Mouse (Mus musculus) gastrocnemius, postnatal 14 days (tissue): ENCODE data around the gene Gfi1. TPM values are rescaled to one million over a fixed set of nuclear protein-coding genes. Genes with fewer than 3 reads are reported as not detected.

Source experiments
- DNase-seq: peaks from one replicate; pipeline ENCODE4 v3.0.0; 2021; ENCODE audit warnings: mixed read lengths
- intact Hi-C: fragments of 180-260 bp; cut with DNase I; formaldehyde crosslinking; loops from one replicate; pipeline ENCODE4 v1.15.1; 2025; ENCODE audit warnings: low total_unique reads
- total RNA-seq, 2 experiments: library from RNA; stranded (reverse); gene quantifications; 2 replicates each; pipeline ENCODE4 v1.2.3; 2021

The Gfi1 gene
- total RNA-seq, 2 experiments from 2014 or later, result not detected

GRCm38 (mm10) chr5:107723541-107724511, 2.0 kb downstream of the Gfi1 start:
- intact Hi-C loops, result no loop called here
- peak; percentile 6 for DNase-seq

DNA sequence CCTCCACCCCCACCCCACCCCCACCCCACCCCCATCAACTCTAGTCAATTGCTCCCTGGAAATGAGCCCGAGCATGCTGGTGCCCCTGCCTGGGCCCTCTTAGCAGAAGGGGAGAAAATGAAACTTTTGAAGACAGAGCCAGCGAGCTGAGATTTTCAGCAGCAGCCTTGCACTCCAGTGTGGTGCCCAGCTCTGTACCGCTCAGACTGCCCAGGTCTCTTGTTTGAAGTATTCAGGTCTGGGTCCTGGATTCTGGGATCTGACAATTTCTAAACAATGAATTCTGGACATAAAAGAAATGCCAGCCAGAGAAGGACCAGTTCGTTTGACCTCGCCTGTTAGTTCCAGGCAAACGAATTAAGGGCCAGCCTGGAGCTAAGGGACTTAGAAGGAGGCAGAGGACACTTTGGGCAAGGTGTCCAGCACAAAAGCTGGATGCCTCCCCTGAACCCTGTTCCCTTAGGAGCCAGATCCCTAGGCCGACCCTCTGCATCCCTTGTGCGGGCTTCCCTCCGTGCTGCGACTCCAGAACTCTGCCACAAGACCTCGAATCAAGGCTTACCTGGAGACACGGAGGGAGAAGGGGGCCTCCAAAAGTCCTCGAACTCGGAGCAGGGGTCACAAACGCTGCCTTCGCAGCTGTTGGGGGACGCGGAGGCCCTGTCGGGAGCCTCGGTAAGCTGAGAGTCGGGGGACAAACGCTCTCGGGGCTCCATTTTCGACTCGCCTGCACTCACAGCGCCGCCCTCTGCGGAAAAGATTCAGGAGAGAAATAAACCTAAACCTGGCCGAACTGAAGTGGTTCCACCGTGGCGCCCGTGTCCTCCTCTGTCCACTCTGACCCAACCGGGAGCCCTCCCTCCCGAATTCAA, 2.9 kb downstream of the Gfi1 start:
- no peak for DNase-seq
- intact Hi-C loops, result no loop called here

- DNase-seq, result no peak
- intact Hi-C loops, result no loop called here
Measured at GRCm38 (mm10) chr5:107721638-107722011, 4.2 kb downstream of the Gfi1 start.

- intact Hi-C loops, result no loop called here
- no peak for DNase-seq
Measured at GRCm38 (mm10) chr5:107720991-107721637, 4.7 kb downstream of the Gfi1 start.

GRCm38 (mm10) chr5:107720511-107720910, 5.3 kb downstream of the Gfi1 start:
- DNase-seq, result no peak
- intact Hi-C loops, result no loop called here

DNA sequence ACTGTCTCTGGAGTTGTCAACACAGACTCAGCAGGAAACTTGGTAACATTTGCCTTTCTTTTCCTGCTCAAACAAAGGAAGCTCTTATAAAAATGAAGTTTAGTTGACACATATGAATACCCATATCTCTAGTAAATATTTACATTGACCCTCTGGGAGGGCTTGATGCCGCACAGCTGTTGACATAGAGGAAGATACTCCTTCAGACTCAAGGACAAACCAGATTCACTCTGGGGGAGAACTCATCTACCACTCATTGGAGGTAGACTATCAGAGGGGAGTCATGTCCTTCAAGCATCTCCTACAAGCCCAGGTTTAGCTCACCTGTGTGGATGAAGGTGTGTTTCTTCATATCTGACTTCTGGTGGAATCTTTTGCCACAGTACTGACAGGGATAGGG, 6.0 kb downstream of the Gfi1 start:
- no peak for DNase-seq
- intact Hi-C loops, result no loop called here

- no peak for DNase-seq
- intact Hi-C loops, result no loop called here
Measured at GRCm38 (mm10) chr5:107719209-107719608, 6.6 kb downstream of the Gfi1 start.

GRCm38 (mm10) chr5:107717871-107718361, 7.9 kb downstream of the Gfi1 start:
- intact Hi-C loops, result no loop called here
- no peak for DNase-seq

DNA sequence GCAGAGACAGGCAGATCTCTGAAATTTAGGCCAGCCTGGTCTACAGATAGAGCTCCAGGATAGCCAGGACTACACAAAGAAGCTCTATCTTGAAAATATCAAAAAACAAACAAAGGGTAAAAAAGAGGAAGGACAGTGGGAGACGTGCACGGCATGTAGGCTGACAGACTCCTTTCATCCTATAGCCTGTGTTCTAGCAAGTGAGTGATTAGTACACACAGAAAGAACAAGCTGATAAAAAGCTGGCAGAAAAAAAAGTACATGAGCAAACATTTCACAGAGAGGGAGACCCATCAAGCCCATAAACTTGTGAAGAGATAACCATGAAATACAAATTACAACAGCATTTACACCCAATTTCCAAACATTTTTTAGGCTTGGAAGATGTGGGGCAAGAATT, 14.1 kb downstream of the Gfi1 start:
- DNase-seq, result no peak
- intact Hi-C loops, result no loop called here

DNA sequence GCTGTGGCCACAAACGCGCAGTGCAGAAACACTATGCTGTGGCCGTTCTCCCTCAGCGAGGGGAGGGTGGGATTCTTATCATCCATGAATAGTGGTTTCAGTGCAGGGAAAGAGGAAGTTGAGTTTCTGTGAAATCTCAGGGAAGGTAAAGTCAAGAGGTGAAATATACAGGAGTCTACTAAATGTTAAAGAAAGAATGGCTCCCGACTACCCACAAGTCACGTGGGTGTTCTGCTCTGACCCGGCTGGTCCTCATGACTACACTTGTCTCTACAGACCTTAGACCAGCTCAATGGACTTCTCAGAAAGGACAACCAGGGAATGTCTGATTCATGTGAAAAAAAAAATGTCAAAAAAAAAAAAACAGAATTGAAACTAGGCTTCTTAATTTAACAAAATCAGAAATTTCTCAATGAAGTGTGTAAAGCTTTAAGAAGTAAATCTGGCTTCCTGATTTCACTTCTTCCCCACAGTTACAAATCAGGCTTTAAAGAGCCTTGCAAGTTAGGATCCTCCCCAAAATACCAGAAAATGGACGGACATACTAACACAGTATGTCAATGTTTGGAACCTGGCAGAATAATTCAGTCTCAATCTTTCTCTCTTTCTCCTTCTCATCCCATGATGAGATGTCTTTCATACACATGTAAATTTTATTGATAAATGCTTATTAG, 17.6 kb downstream of the Gfi1 start:
- intact Hi-C loops, result no loop called here
- DNase-seq, result no peak

GRCm38 (mm10) chr5:107706262-107706661, 19.6 kb downstream of the Gfi1 start:
- no peak for DNase-seq
- intact Hi-C loops, result no loop called here

DNA sequence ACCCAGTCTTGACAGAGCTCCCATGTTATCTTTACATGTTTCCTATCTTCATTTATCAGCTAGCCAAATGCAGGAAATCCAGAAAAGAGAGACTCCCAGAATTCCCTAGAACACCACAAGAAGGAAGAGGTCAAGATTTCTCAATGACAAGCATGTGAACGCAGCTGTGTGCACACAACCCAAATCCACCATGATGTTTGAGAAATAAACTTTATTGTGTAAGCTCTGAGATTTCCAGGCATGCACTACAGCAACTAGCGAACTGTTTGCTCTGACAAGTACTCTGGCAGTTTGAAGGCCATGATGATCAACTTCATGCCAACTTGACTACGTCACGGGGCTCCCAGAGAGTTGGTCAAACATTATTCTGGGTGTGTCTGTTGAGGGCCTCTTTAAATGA, 20.1 kb downstream of the Gfi1 start:
- intact Hi-C loops, result no loop called here
- DNase-seq, result no peak

- intact Hi-C loops, result no loop called here
- DNase-seq, result no peak
Measured at GRCm38 (mm10) chr5:107703207-107703763, 22.6 kb downstream of the Gfi1 start.

- intact Hi-C loops, result no loop called here
- no peak for DNase-seq
Measured at GRCm38 (mm10) chr5:107701658-107702057, 24.2 kb downstream of the Gfi1 start.

GRCm38 (mm10) chr5:107700873-107701272, 25.0 kb downstream of the Gfi1 start:
- intact Hi-C loops, result no loop called here
- no peak for DNase-seq

- intact Hi-C loops, result no loop called here
Measured at GRCm38 (mm10) chr5:107698888-107699287, 26.9 kb downstream of the Gfi1 start.

DNA sequence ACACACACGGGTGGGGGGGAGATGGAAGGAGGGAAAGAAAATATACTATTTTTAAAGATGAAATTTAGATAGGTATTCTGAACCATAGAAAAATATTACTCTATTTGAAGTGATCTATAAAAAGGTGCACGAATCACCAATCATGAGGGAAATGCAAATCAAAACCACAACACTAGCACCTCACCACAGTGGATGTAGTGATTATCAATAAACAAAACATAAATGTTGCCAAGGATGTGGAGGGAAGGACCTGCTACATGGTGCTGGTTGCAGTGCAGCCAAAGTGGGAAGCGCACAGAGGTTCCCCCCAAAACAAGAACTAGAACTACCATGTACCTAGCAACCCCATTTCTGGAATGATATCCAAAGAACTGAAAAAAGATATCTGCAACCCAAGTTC, 30.8 kb downstream of the Gfi1 start:
- DNase-seq, result no peak
- intact Hi-C loops, result no loop called here

More at GRCm38 (mm10) chr5:107698888-107699287, 26.9 kb downstream of the Gfi1 start:
- no peak for DNase-seq

DNA sequence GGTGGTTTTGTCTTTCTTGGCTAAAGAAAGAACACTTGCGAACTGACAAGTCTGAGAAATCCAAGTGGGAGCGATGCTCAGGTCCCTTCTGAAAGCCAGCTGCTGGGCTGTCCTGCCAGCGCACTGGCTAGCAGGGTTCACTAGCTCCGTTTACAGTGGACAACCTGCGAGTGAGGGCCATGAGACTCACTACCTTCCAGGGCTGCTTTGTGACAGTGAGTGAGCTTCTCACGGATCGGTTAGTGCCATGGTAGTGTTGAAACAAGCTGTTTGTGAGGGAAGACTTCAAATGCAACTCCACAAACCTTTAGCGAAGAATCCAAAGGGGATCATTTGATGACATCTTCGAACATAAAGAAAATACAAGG, 37.4 kb downstream of the Gfi1 start:
- peak; percentile 8 for DNase-seq
- intact Hi-C loops, result no loop called here
